Mouse (Mus musculus) hindbrain, embryonic 15.5 days (tissue): Measurements from ENCODE around the gene Neurl1a. TPM values are rescaled to one million over a fixed set of nuclear protein-coding genes. Genes with fewer than 3 reads are reported as not detected.

Experiments
- ATAC-seq: fragments of 200-750 bp; cut with Nextera tagmentation; 2 replicates; pipeline ENCODE4 v1.8.0; 2017; ENCODE audit warnings: low read depth, moderate number of reproducible peaks, moderate TSS enrichment; ENCODE audit not compliant: low FRiP score
- H3K27ac ChIP-seq: fragments of 300-500 bp; sonication (generic); replicated peaks from 2 replicates; pipeline ENCODE4 v1.5.1; 2015; ENCODE audit warnings: mild to moderate bottlenecking, inconsistent platforms
- H3K27me3 ChIP-seq: fragments of 300-500 bp; sonication (generic); 2 replicates; pipeline ENCODE4 v1.6.1; 2015; ENCODE audit warnings: control low read depth, inconsistent platforms
- H3K36me3 ChIP-seq: fragments of 300-500 bp; sonication (generic); 2 replicates; pipeline ENCODE4 v1.6.1; 2015; ENCODE audit warnings: control low read depth, inconsistent platforms
- H3K4me1 ChIP-seq: fragments of 300-500 bp; sonication (generic); replicated peaks from 2 replicates; pipeline ENCODE4 v1.6.1; 2015; ENCODE audit warnings: control low read depth, inconsistent platforms
- H3K4me2 ChIP-seq: fragments of 300-500 bp; sonication (generic); 2 replicates; pipeline ENCODE4 v1.6.1; 2015; ENCODE audit warnings: moderate library complexity, mild to moderate bottlenecking, inconsistent platforms
- H3K4me3 ChIP-seq: fragments of 300-500 bp; sonication (generic); 2 replicates; pipeline ENCODE4 v1.5.1; 2015; ENCODE audit warnings: mild to moderate bottlenecking, inconsistent platforms
- H3K9ac ChIP-seq: fragments of 300-500 bp; sonication (generic); 2 replicates; pipeline ENCODE4 v1.6.1; 2015; ENCODE audit warnings: inconsistent platforms
- H3K9me3 ChIP-seq: fragments of 300-500 bp; sonication (generic); 2 replicates; pipeline ENCODE4 v1.6.1; 2016; ENCODE audit warnings: control low read depth, inconsistent platforms
- WGBS: fragments of 180-500 bp; shearing (Covaris S2); methylation state at CpG from one replicate; pipeline ENCODE4 v1.1.7; 2015; 5-methylcytosine and 5-hydroxymethylcytosine counted together
- polyA plus RNA-seq: library from polyadenylated mRNA; unstranded; fragments of >200 nt; fragmentation: Nextera tagmentation; extraction: Ambion mirVana; gene quantifications from 2 replicates; pipeline ENCODE4 v1.2.1, GENCODE M21; 2015

The Neurl1a gene
- polyA plus RNA-seq, 1 experiment from 2014 or later = 17.9 TPM

DNA sequence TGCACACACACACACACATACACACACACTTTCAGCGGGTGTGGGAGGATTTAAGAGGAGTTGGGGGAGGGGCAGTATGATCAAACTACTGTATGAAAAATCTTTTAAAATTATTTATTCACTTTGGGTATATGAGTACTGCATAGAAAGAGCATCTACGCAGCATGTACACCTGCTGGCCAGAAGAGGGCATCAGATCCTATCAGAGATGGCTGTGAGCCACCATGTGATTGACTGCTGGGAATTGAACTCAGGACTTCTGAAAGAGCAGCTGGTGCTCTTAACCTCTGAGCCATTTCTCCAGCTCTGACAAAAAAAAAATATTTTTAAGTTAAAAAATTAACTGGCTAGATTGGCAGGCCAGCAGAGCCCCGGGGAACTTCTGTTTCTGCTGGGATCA, 4.1 kb upstream of the Neurl1a start:
- Histone ChIP-seq H3K9ac (no peak overlapping the region), H3K9me3 (no peaks in the 10 kb centered on the region), H3K4me1 (peaks cover 7% of the 10 kb centered on the region), H3K4me3 (no peak overlapping the region), H3K4me2 (no peak overlapping the region), H3K27me3 (no peaks in the 10 kb centered on the region), H3K36me3 (no peaks in the 10 kb centered on the region), H3K27ac (no peak overlapping the region)
- 51% methylated on average over 3 of the region's 3 CpGs for WGBS
- ATAC-seq = no peak

DNA sequence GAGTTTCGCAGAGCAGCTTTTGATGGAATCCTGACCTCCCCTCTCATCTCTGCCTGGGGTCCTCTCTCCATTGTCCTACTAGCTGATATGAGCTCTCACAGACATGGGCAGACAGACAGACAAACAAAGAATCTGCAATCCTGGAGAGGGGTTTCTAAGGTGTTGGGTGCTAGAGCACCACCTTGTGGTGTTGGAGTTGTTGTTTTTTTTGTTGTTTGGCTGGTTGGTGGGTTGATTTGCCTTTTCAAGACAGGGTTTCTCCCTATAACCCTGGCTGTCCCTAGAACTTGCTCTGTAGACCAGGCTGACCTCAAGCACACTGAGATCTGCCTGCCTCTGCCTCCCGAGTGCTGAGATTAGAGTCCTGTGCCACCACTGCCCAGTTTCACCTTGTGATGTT, 3.1 kb upstream of the Neurl1a start:
- Histone ChIP-seq H3K4me3 (no peak overlapping the region), H3K4me1 (peaks cover 17% of the 10 kb centered on the region), H3K36me3 (no peaks in the 10 kb centered on the region), H3K4me2 (no peak overlapping the region), H3K27me3 (no peaks in the 10 kb centered on the region), H3K9me3 (no peaks in the 10 kb centered on the region), H3K27ac (no peak overlapping the region), H3K9ac (no peak overlapping the region)
- 66% methylated on average over 2 of the region's 2 CpGs for WGBS
- ATAC-seq = no peak

DNA sequence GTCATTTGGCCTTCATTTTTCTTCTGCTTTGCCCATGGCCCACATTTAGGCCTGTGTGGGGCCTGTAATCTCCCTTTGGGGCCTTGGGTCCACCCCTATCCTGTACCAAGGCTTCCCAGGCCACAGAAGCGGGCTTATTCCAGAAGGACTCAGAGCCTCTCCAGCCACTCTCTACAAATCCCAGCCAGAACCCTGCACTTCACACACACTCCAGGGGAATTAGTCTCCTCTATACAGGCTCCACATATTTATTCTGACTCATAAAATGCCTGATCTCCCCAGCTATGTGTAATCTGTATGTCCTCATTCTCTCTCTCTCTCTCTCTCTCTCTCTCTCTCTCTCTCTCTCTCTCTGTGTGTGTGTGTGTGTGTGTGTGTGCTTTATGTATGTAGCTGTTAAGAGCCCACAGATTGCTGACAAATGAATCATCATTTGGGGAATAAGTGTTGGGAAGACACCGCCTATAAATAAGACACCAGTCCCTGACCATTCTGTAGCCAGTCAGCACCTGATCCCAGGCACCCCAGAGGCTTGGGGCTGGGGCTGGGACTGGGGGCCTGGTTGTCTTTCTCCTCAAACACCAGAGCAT, 1.6 kb upstream of the Neurl1a start:
- Histone ChIP-seq H3K4me3 (no peak overlapping the region), H3K4me1 (peaks cover 22% of the 10 kb centered on the region), H3K9ac (no peak overlapping the region), H3K27me3 (no peaks in the 10 kb centered on the region), H3K36me3 (no peaks in the 10 kb centered on the region), H3K27ac (no peak overlapping the region), H3K9me3 (no peaks in the 10 kb centered on the region), H3K4me2 (no peak overlapping the region)
- no peak for ATAC-seq
- 71% methylated on average over 2 of the region's 2 CpGs for WGBS

DNA sequence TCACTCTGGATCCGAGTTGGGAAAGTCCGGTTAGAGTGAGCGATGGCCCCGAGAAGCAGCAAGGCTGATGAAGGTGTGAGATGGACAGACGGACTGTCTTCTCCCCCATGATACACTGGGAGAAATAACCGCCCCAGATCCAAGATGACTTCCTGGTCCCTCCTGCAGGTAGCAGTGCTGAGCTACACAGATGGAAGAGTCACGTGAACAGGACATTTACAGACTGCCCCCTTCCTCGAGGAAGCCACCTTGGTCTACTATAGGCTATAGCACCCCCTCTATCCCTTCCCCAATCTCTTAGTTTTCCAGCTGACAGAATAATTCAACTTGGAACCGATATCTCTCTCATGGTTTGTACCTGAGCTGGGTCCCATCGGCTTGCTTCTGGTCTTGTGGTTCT, 619 bp upstream of the Neurl1a start:
- Histone ChIP-seq H3K36me3 (no peaks in the 10 kb centered on the region), H3K9ac (no peak overlapping the region), H3K4me3 (peak overlapping the region; percentile 84), H3K9me3 (no peaks in the 10 kb centered on the region), H3K4me1 (peaks cover 22% of the 10 kb centered on the region), H3K4me2 (peak overlapping the region; percentile 96), H3K27me3 (no peaks in the 10 kb centered on the region), H3K27ac (peak overlapping the region; percentile 86)
- peak; percentile 9; the same call in 1 of the 2 replicates for ATAC-seq
- WGBS = 22% methylated on average over 10 of the region's 10 CpGs

DNA sequence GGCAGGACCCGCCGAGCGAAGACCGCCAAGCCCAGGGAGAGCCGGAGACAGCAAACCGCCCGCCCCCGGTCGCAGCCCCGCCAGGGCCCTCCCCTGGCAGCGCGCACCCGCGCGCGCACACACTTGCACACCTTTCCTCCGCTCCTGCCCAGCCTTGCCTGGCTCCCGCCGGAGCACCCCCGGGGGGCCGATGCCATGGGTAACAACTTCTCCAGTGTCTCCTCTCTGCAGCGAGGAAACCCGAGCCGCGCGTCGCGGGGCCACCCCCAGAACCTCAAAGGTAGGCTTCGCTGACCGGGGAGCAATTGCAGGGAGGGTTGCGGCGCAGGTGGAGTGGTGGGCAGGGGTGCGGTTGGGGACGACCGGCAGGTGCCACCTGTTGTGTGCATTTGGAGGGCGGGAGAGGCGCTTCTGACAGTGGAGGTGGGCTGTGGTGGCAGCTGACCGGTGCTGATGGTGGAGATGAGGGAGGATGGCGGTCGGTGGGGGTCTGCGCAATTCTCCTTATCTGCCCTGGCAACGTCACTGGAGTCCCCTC, 721 bp downstream of the Neurl1a start:
- Histone ChIP-seq H3K9ac (peak overlapping the region; percentile 70), H3K27ac (peak overlapping the region; percentile 86), H3K4me1 (peaks cover 25% of the 10 kb centered on the region), H3K4me3 (peak overlapping the region; percentile 84), H3K4me2 (peak overlapping the region; percentile 96), H3K36me3 (no peaks in the 10 kb centered on the region), H3K9me3 (no peaks in the 10 kb centered on the region), H3K27me3 (no peaks in the 10 kb centered on the region)
- ATAC-seq = peak; percentile 59
- under 1% methylated on average over 37 of the region's 42 CpGs for WGBS

DNA sequence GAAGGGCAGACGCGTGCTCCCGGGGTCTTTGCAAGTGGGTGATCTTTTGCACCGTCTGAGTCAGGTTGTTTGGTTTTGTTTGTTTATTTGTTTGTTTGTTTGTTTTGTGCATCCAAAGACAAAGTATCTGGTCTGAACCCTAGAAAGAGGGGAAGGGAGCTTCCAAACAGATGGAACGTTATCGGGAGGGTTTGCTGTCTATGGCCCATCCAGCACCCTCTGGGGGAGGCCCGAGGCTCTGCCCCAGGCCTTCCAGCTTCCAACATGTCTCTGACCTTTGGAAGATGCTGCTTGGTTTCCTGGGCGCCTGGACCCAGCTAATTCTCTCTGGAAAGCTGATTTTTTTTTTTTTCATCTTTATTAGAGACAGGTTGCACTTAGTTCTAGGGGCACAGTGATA, 1.4 kb downstream of the Neurl1a start:
- H3K9ac ChIP-seq = peak overlapping the region; percentile 70
- H3K36me3 ChIP-seq = no peaks in the 10 kb centered on the region
- H3K4me3 ChIP-seq = peak overlapping the region; percentile 84
- no peaks in the 10 kb centered on the region for H3K9me3 ChIP-seq
- 16% methylated on average over 8 of the region's 8 CpGs for WGBS
- H3K27me3 ChIP-seq = no peaks in the 10 kb centered on the region
- no peak overlapping the region for H3K27ac ChIP-seq
- H3K4me2 ChIP-seq = peak overlapping the region; percentile 96
- peaks cover 28% of the 10 kb centered on the region for H3K4me1 ChIP-seq
- no peak for ATAC-seq

DNA sequence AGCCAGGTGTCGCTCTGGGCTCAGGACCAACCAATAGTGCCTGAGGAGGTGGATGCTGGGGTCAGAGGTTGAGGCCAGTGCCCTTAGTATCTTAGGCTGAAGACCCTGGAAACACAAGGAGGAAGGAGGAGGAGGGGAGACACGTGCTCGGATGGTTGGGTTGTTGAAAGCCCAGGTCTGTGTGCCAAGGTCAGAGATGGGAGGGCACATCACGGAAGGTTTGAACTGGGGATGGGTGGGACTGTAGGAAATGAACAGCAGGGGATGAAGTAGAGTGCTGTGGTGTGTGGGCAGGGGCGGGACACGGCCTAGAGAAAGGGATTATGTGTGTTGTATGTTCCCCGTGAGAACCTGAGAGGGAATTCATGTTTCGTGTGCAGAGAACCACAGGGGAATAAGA, 5.6 kb downstream of the Neurl1a start:
- Histone ChIP-seq H3K4me2 (no peak overlapping the region), H3K4me1 (peaks cover 32% of the 10 kb centered on the region), H3K27ac (no peak overlapping the region), H3K4me3 (no peak overlapping the region), H3K9me3 (no peaks in the 10 kb centered on the region), H3K36me3 (no peaks in the 10 kb centered on the region), H3K9ac (no peak overlapping the region), H3K27me3 (no peaks in the 10 kb centered on the region)
- no peak for ATAC-seq
- WGBS = 63% methylated on average over 8 of the region's 8 CpGs

DNA sequence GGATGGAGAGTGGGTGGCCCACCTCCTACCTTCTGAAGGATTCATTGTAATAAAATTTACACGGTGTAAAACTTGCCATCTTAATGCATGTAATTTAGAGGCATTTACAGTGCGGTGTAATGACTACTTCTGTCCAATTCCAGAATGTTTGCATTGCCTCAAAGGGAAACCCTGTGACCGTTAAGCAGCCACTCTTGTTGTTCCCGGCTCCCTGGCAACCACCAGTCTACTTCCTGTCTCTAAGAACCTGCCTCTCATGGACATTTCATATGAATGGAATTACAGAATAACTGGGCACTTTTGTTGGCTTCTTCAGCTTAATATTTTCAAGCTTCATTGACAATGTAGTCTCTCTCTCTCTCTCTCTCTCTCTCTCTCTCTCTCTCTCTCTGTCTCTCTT, 6.1 kb downstream of the Neurl1a start:
- H3K27me3 ChIP-seq = no peaks in the 10 kb centered on the region
- WGBS = 58% methylated on average over 4 of the region's 4 CpGs
- ATAC-seq = no peak

DNA sequence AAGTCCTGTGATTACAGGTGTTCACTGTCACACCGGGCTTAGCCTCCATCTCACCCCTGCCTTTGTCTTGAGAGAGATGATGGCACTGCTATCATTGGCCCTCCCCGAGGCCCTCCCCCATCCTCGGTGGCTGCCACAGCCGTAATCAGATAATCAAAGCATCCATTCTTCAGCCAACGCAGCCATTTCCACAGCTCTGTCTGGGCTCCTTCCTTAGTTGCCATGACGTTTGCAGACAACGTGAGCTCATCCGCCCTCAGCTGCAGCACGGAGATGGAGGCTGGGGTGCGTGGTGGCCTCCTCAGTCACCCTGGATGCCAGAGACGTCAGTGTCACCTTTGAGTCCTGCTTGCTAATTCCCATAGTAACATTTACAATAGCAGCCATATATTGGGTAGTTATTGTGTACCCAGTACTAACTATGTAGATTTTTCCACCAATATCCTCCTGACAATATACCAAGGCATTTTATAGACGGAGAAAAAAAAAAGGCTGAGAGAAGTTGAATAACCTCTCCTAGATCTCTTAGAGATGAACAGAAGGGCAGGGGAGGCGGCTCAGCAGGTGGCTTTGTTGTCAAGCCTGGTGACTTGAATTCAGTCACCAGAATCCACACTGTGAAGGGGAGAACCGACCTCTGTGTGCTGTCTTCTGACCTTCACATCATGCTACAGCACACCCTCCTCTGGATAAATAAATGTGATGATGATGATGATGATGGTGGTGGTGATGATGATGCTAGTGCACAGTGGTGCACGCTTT, 8.1 kb downstream of the Neurl1a start:
- H3K36me3 ChIP-seq = no peaks in the 10 kb centered on the region
- peaks cover 16% of the 10 kb centered on the region for H3K4me1 ChIP-seq
- H3K9ac ChIP-seq = no peak overlapping the region
- no peaks in the 10 kb centered on the region for H3K27me3 ChIP-seq
- H3K9me3 ChIP-seq = no peaks in the 10 kb centered on the region
- 40% methylated on average over 15 of the region's 15 CpGs for WGBS
- no peak for ATAC-seq
- no peak overlapping the region for H3K4me2 ChIP-seq
- no peak overlapping the region for H3K4me3 ChIP-seq
- H3K27ac ChIP-seq = no peak overlapping the region

More for the DNA sequence above, 6.1 kb downstream of the Neurl1a start:
- Histone ChIP-seq H3K4me3 (no peak overlapping the region), H3K4me2 (no peak overlapping the region), H3K4me1 (peaks cover 28% of the 10 kb centered on the region), H3K9me3 (no peaks in the 10 kb centered on the region), H3K9ac (no peak overlapping the region), H3K36me3 (no peaks in the 10 kb centered on the region), H3K27ac (no peak overlapping the region)

DNA sequence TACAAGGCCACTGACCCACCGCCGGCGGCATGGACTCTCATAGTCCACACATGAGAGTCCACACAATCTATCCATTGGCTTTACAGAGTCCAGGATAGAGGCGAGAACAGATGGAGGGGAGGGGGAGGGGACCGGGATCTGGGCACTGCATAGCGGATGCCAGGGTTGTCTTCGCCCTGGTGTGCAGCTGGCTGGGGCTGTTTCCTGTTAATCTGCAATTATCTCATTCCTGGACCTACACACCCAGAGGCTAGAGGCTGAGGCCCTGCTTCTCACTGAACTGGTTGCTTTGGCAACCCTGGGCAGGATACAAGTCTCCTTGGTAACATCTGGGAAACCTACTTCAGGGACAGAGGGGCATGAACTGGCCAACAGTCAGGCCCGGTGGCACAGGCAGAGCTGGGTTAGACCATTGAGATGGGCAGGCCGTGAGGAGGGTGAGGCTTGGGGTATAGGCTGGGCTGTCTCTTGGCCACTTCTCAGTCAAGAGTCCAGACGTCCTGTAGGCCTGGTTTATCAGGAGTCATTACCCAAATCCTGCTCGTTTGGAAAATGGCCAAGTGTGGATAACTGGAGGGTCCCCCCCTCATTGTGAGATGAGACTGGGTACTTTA, 10.0 kb downstream of the Neurl1a start:
- Histone ChIP-seq H3K9me3 (no peaks in the 10 kb centered on the region), H3K4me2 (no peak overlapping the region), H3K9ac (no peak overlapping the region), H3K36me3 (no peaks in the 10 kb centered on the region), H3K4me1 (peaks cover 16% of the 10 kb centered on the region), H3K27ac (peak overlapping the region; percentile 11; the same call in 1 of the 2 replicates), H3K4me3 (no peak overlapping the region), H3K27me3 (no peaks in the 10 kb centered on the region)
- peak; percentile 81 for ATAC-seq
- 57% methylated on average over 11 of the region's 11 CpGs for WGBS

DNA sequence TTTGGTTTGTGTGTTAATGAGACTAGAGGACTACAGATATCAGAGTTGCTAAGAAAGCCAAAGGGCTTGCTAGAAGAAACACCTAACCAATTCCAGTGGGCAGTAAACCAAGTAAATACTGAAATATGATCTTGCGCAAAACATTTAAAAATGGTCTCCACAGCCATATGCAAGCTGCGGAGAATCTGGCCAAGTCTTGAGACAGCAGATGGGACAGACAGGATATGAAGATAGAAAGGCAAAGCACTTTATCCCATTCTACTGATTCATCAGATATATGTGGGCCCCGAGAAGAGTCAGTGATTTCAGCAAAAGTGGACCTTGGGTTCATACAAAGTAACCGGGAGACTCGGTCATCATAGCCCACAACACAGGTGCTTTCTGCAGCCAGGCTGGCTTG, 13.5 kb downstream of the Neurl1a start:
- Histone ChIP-seq H3K9me3 (no peaks in the 10 kb centered on the region), H3K9ac (no peak overlapping the region), H3K4me2 (no peak overlapping the region), H3K27ac (no peak overlapping the region), H3K27me3 (no peaks in the 10 kb centered on the region), H3K36me3 (no peaks in the 10 kb centered on the region), H3K4me3 (no peak overlapping the region), H3K4me1 (peaks cover 10% of the 10 kb centered on the region)
- ATAC-seq = no peak
- whole genome bisulfite sequencing = 95% methylated on average over 5 of the region's 5 CpGs

DNA sequence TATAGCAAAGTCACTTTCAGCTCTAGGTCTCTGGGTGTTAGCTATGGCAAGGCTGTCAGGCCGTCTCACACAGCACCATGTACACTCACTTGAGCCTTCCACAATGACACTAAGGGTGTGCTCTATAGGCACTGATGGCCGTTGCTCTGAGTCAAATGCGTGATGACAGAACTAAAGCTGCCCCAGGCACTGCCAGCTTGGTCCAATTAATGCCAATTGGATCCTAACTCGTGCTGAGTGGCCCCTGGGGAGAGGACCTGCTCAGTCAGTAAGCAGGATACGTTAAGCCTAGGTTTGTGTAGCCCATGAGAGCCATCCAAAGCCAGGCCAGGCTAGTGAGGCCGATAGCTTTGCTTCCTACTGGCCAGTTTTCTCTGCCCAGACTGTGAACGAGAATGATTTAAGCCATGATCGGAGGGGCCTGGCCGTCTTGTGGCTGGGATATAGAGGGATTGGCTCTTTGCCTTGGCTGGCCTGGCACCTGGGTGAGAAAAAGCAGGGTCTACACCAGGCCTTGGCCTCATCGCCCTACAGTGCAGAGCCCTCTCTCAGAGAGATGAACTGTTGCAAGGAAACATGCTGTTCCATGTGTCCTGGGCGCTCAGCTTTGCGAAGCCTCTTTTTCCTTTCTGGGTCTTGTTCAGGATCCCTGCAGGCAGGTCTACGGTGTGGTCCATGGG, 20.2 kb downstream of the Neurl1a start:
- H3K9me3 ChIP-seq = no peaks in the 10 kb centered on the region
- no peak overlapping the region for H3K9ac ChIP-seq
- no peak overlapping the region for H3K4me2 ChIP-seq
- H3K4me3 ChIP-seq = no peak overlapping the region
- WGBS = 73% methylated on average over 13 of the region's 13 CpGs
- no peaks in the 10 kb centered on the region for H3K36me3 ChIP-seq
- no peaks in the 10 kb centered on the region for H3K27me3 ChIP-seq
- no peak overlapping the region for H3K27ac ChIP-seq
- no peaks in the 10 kb centered on the region; the same call in 1 of the 2 replicates for H3K4me1 ChIP-seq
- ATAC-seq = no peak
